Mouse (Mus musculus): ENCODE results near the gene Rhobtb1. TPM values are rescaled to one million over a fixed set of nuclear protein-coding genes. Genes with fewer than 3 reads are reported as not detected.

Gene Rhobtb1
- polyA plus RNA-seq, 1 experiment: 7.5 TPM

GRCm38 (mm10) chr10:69327362-69327761 lies 176.1 kb downstream of the Rhobtb1 start:
- H3K36me3 ChIP-seq (ENCODE audit: control insufficient read depth, insufficient read depth): no peaks in the 10 kb centered on the region
- no peak overlapping the region for H3ac ChIP-seq (ENCODE audit: control insufficient read depth, insufficient read length)
- no peak overlapping the region for H3K4me2 ChIP-seq (ENCODE audit: low read depth)
- H3K4me3 ChIP-seq: no peak overlapping the region
- no peaks in the 10 kb centered on the region for H3K79me2 ChIP-seq (ENCODE audit: control insufficient read depth, insufficient read depth)
- no peaks in the 10 kb centered on the region for H3K27me3 ChIP-seq (ENCODE audit: control insufficient read depth, insufficient read depth, insufficient read length)
- TF ChIP-seq MAX (IDR thresholded peaks at IDR 0.05; ENCODE audit: low read depth) (no peak), USF1 (IDR thresholded peaks at IDR 0.05; ENCODE audit: low read depth) (no peak), TCF3 (IDR thresholded peaks at IDR 0.05; ENCODE audit: insufficient read length, low read depth) (no peak), SRF (IDR thresholded peaks at IDR 0.05; ENCODE audit: control insufficient read depth, insufficient read length, low read depth) (no peak), CEBPB (IDR thresholded peaks at IDR 0.05; ENCODE audit: insufficient read depth, poor library complexity, severe bottlenecking) (no peak), TCF12 (IDR thresholded peaks at IDR 0.05; ENCODE audit: insufficient read depth, poor library complexity, severe bottlenecking) (no peak), MYOG (IDR thresholded peaks at IDR 0.05; ENCODE audit: control insufficient read depth in 1 of 3, insufficient read depth in 1 of 3, insufficient read length in 2 of 3, low read depth in 2 of 3) (no peak), MYOD1 (IDR thresholded peaks at IDR 0.05; ENCODE audit: control insufficient read depth in 1 of 3, insufficient read length in 2 of 3, low read depth in 2 of 3) (no peak)

GRCm38 (mm10) chr10:69328029-69328655 lies 176.9 kb downstream of the Rhobtb1 start:
- Histone ChIP-seq H3ac (ENCODE audit: control insufficient read depth, insufficient read length) (no peak overlapping the region), H3K4me2 (ENCODE audit: low read depth) (no peak overlapping the region), H3K79me2 (ENCODE audit: control insufficient read depth, insufficient read depth) (no peaks in the 10 kb centered on the region), H3K4me3 (no peak overlapping the region), H3K27me3 (ENCODE audit: control insufficient read depth, insufficient read depth, insufficient read length) (no peaks in the 10 kb centered on the region), H3K36me3 (ENCODE audit: control insufficient read depth, insufficient read depth) (no peaks in the 10 kb centered on the region)
- TF ChIP-seq TCF3 (IDR thresholded peaks at IDR 0.05; ENCODE audit: insufficient read length, low read depth) (no peak), TCF12 (IDR thresholded peaks at IDR 0.05; ENCODE audit: insufficient read depth, poor library complexity, severe bottlenecking) (no peak)

GRCm38 (mm10) chr10:69328656-69329046 lies 177.4 kb downstream of the Rhobtb1 start:
- Histone ChIP-seq H3K36me3 (ENCODE audit: control insufficient read depth, insufficient read depth) (no peaks in the 10 kb centered on the region), H3K4me3 (no peak overlapping the region), H3K4me2 (ENCODE audit: low read depth) (no peak overlapping the region), H3K79me2 (ENCODE audit: control insufficient read depth, insufficient read depth) (no peaks in the 10 kb centered on the region), H3ac (ENCODE audit: control insufficient read depth, insufficient read length) (no peak overlapping the region), H3K27me3 (ENCODE audit: control insufficient read depth, insufficient read depth, insufficient read length) (no peaks in the 10 kb centered on the region)
- TF ChIP-seq CEBPB (IDR thresholded peaks at IDR 0.05; ENCODE audit: insufficient read depth, poor library complexity, severe bottlenecking) (no peak), POLR2AphosphoS2 (IDR thresholded peaks at IDR 0.05; ENCODE audit: insufficient read length, low read depth) (no peak), E2F4 (IDR thresholded peaks at IDR 0.05; ENCODE audit: insufficient read depth) (no peak), MYOG (IDR thresholded peaks at IDR 0.05; ENCODE audit: control insufficient read depth in 1 of 3, insufficient read depth in 1 of 3, insufficient read length in 2 of 3, low read depth in 2 of 3) (no peak), REST (IDR thresholded peaks at IDR 0.05; ENCODE audit: insufficient read depth, insufficient read length) (no peak), TCF3 (IDR thresholded peaks at IDR 0.05; ENCODE audit: insufficient read length, low read depth) (no peak), USF1 (IDR thresholded peaks at IDR 0.05; ENCODE audit: low read depth) (no peak), MYOD1 (IDR thresholded peaks at IDR 0.05; ENCODE audit: control insufficient read depth in 1 of 3, insufficient read length in 2 of 3, low read depth in 2 of 3) (no peak)

- H3K36me3 ChIP-seq (ENCODE audit: control insufficient read depth, insufficient read depth): peaks cover 10% of the 10 kb centered on the region
- H3K27me3 ChIP-seq (ENCODE audit: control insufficient read depth, insufficient read depth, insufficient read length): no peaks in the 10 kb centered on the region
- H3K4me2 ChIP-seq (ENCODE audit: low read depth): no peak overlapping the region
- H3ac ChIP-seq (ENCODE audit: control insufficient read depth, insufficient read length): no peak overlapping the region
- no peak overlapping the region for H3K4me3 ChIP-seq
- no peaks in the 10 kb centered on the region for H3K79me2 ChIP-seq (ENCODE audit: control insufficient read depth, insufficient read depth)
- TF ChIP-seq USF1 (IDR thresholded peaks at IDR 0.05; ENCODE audit: low read depth) (no peak), MYOG (IDR thresholded peaks at IDR 0.05; ENCODE audit: control insufficient read depth in 1 of 3, insufficient read depth in 1 of 3, insufficient read length in 2 of 3, low read depth in 2 of 3) (no peak), POLR2A (IDR thresholded peaks at IDR 0.05; ENCODE audit: insufficient read length, low read depth) (no peak), REST (IDR thresholded peaks at IDR 0.05; ENCODE audit: insufficient read depth, insufficient read length) (no peak), POLR2AphosphoS2 (IDR thresholded peaks at IDR 0.05; ENCODE audit: insufficient read length, low read depth) (no peak), MAX (IDR thresholded peaks at IDR 0.05; ENCODE audit: low read depth) (no peak), TCF12 (IDR thresholded peaks at IDR 0.05; ENCODE audit: insufficient read depth, poor library complexity, severe bottlenecking) (no peak), TCF3 (IDR thresholded peaks at IDR 0.05; ENCODE audit: insufficient read length, low read depth) (no peak), CEBPB (IDR thresholded peaks at IDR 0.05; ENCODE audit: insufficient read depth, poor library complexity, severe bottlenecking) (no peak), SRF (IDR thresholded peaks at IDR 0.05; ENCODE audit: control insufficient read depth, insufficient read length, low read depth) (no peak), MYOD1 (IDR thresholded peaks at IDR 0.05; ENCODE audit: control insufficient read depth in 1 of 3, insufficient read length in 2 of 3, low read depth in 2 of 3) (no peak)
Measured at GRCm38 (mm10) chr10:69331231-69331630, 180.0 kb downstream of the Rhobtb1 start.

GRCm38 (mm10) chr10:69333212-69333611 lies 182.0 kb downstream of the Rhobtb1 start:
- TF ChIP-seq SRF (IDR thresholded peaks at IDR 0.05; ENCODE audit: control insufficient read depth, insufficient read length, low read depth): no peak
- TF ChIP-seq USF1 (IDR thresholded peaks at IDR 0.05; ENCODE audit: low read depth): no peak
- no peak for TF ChIP-seq MYOD1 (IDR thresholded peaks at IDR 0.05; ENCODE audit: control insufficient read depth in 1 of 3, insufficient read length in 2 of 3, low read depth in 2 of 3)
- Histone ChIP-seq H3K79me2 (ENCODE audit: control insufficient read depth, insufficient read depth) (no peaks in the 10 kb centered on the region), H3K4me2 (ENCODE audit: low read depth) (no peak overlapping the region), H3ac (ENCODE audit: control insufficient read depth, insufficient read length) (no peak overlapping the region), H3K36me3 (ENCODE audit: control insufficient read depth, insufficient read depth) (peaks cover 20% of the 10 kb centered on the region), H3K27me3 (ENCODE audit: control insufficient read depth, insufficient read depth, insufficient read length) (no peaks in the 10 kb centered on the region), H3K4me3 (no peak overlapping the region)
